Mouse (Mus musculus): Measurements from ENCODE around the gene Farp1.

DNA sequence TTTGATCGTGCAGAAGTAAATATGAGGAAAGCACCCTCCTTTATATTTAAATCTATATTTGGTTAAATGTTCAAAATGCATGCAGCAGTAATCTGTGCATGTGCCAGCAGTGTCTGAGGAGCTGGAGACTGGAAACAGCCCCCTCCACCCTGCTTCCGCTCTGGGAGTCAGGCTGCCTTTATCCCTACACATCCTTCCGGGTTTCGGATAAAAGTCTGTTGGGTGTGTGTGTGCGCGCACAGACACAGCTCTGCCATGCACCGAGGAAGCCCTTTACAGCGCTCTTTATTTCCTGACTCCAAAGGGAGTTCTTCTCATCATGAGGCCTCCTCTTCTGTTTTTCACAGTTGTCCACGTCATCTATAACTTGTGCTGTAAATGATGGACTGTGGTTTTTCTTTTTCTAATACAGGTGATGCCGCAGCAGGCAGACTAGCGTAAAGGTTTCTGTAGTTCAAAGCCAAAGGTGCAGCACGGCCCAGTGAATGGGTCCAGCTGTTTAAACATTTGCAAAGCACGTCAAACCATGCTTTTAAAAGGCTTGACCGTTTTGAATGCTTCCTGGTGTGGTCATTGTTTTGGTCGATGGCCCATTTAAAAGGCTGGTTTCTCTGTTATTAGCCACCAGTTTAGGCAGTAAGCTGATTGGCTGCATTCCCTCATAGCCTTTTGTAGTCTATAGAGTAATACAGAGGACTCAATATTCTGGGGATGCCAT lies 172.6 kb downstream of the Farp1 start:
- TF ChIP-seq POLR2A (IDR thresholded peaks at IDR 0.05; ENCODE audit: insufficient read depth, low read length) (no peak), CTCF (IDR thresholded peaks at IDR 0.05; ENCODE audit: low read depth, low read length) (no peak)
